Mouse (Mus musculus): Measurements from ENCODE around the gene Cep57.
"Not testable (repeated sequence)": the region's sequence is repeated elsewhere in the genome, so short reads cannot be mapped to it uniquely, and the experiment has no call there.

Cep57 gene

GRCm38 (mm10) chr9:13794756-13795155, 32.2 kb downstream of the Cep57 start:
- DNase-seq (ENCODE audit: low spot score in 2 of 2), result no peak

DNA sequence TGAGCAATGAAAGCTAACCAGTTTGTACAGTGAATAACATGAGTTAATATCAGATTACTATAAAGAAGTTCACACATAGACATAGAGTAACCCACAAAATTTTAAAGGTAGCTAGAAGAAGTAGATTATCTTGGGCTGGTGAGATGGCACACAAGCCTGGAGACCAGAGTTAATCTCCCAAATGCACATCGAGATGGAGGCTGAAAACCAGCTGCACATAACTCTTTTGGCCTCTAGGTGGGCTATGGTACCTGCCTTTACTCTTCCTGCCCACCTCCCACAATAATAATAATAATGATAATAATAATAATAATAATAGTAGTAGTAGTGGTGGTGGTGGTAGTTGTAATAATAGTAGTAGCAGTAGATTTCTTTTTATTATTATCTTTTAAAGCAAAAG, 32.6 kb downstream of the Cep57 start:
- no peak for DNase-seq (ENCODE audit: low spot score in 2 of 2)

DNA sequence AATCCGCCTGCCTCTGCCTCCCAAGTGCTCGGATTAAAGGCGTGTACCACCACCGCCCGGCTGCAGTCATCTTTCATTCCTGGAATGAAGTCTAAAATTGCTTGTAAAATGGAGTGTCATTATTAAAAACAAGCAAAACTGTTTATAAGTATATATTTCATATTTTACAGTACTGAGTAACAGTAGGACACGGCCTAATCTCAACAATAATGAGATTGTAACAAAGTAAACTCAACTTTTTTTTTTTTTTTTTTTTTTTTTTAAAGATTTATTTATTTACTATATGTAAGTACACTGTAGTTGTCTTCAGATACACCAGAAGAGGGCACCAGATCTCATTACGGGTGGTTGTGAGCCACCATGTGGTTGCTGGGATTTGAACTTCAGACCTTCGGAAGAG, 36.0 kb downstream of the Cep57 start:
- DNase-seq (ENCODE audit: low spot score in 2 of 2), result not testable (repeated sequence)

GRCm38 (mm10) chr9:13781985-13782384, 44.9 kb downstream of the Cep57 start:
- DNase-seq (ENCODE audit: low spot score in 2 of 2), result no peak

GRCm38 (mm10) chr9:13774732-13775131, 52.2 kb downstream of the Cep57 start:
- DNase-seq (ENCODE audit: low spot score in 2 of 2), result no peak

DNA sequence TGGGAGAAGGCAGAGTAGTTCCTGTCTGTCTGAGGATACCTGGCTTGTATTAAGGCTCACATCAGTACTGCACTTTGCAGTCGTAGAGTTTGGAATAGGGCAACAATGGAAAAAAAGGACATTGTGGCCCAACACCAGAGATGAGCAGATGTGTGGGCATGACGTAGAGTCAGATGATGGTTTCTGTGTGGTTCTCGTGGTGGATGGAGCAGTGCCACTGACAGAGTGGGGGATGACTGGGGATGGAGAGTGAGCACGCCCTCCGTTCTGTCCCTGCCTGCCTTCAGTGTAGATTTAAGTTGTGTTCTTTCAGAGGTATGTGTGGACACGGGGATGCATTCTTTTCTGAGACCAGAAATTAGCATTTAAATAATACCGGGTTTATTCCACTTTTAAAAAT, 60.3 kb downstream of the Cep57 start:
- DNase-seq (ENCODE audit: low spot score in 2 of 2), result no peak

DNA sequence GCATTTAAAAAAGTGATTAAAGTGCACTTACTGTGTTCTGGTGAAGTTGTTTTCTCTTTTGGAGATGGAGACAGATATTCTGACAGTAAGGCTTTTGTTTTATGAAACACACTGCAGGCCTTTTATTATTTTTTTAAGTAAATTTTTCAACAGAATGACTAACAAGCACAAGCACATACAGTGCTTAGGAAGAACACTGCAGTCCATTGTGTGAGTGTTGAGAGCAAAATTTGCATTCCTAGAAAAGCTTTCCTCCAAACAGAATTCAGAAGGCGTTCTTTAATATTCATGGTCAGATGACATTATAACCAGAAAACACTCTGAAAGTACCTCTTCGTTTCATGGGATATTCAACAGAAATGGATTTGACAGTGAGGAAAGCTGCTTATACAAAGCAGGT, 61.3 kb downstream of the Cep57 start:
- DNase-seq (ENCODE audit: low spot score in 2 of 2), result no peak

DNA sequence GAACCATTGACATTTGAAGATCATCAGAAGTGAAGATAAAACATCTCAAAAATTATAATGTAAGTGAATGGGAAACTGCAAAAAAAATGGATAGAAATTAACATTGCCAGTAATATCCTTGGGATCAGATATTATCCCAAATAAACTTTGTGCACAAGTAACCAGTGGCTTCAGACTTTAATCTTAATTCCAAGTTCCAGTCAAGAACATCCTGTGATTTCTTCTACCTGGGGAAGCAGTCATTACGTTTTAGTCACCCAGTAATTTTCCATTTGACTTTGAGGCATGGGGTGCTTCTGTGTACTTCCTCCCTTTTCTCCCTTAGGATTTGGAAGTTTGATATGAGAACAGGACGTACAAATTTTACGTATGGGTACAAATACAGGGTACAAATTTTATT, 66.5 kb downstream of the Cep57 start:
- DNase-seq (ENCODE audit: low spot score in 2 of 2), result no peak
